Mouse (Mus musculus) midbrain, embryonic 12.5 days (tissue): ENCODE measurements at regions not wholly inside any gene's neighbourhood (a gene's known extent, or its start where the extent isn't known, plus 50 kb on each side); places are given as distances from the start of the nearest gene placed in this dataset.

Experiments used
- ATAC-seq: fragments of 200-750 bp; cut with Nextera tagmentation; 2 replicates; pipeline ENCODE4 v1.8.0; 2017; ENCODE audit warnings: low read depth, moderate TSS enrichment, moderate library complexity; ENCODE audit not compliant: low FRiP score
- H3K27ac ChIP-seq: fragments of 300-500 bp; sonication (generic); replicated peaks from 2 replicates; pipeline ENCODE4 v1.5.1; 2016; ENCODE audit warnings: mild to moderate bottlenecking
- H3K27me3 ChIP-seq: fragments of 300-500 bp; sonication (generic); 2 replicates; pipeline ENCODE4 v1.6.1; 2016; ENCODE audit warnings: mild to moderate bottlenecking
- H3K36me3 ChIP-seq: fragments of 300-500 bp; sonication (generic); 2 replicates; pipeline ENCODE4 v1.6.1; 2016
- H3K4me1 ChIP-seq: fragments of 300-500 bp; sonication (generic); 2 replicates; pipeline ENCODE4 v1.6.1; 2016
- H3K4me2 ChIP-seq: fragments of 300-500 bp; sonication (generic); replicated peaks from 2 replicates; pipeline ENCODE4 v1.6.1; 2016; ENCODE audit warnings: mild to moderate bottlenecking, moderate library complexity
- H3K4me3 ChIP-seq: fragments of 300-500 bp; sonication (generic); 2 replicates; pipeline ENCODE4 v1.5.1; 2016; ENCODE audit warnings: mild to moderate bottlenecking
- H3K9ac ChIP-seq: fragments of 300-500 bp; sonication (generic); replicated peaks from 2 replicates; pipeline ENCODE4 v1.6.1; 2016; ENCODE audit warnings: mild to moderate bottlenecking, moderate library complexity
- H3K9me3 ChIP-seq: fragments of 300-500 bp; sonication (generic); 2 replicates; pipeline ENCODE4 v1.6.1; 2016; ENCODE audit warnings: mild to moderate bottlenecking
- WGBS: fragments of 180-500 bp; shearing (Covaris S2); methylation state at CpG from one replicate; pipeline ENCODE4 v1.1.7; 2016; 5-methylcytosine and 5-hydroxymethylcytosine counted together

DNA sequence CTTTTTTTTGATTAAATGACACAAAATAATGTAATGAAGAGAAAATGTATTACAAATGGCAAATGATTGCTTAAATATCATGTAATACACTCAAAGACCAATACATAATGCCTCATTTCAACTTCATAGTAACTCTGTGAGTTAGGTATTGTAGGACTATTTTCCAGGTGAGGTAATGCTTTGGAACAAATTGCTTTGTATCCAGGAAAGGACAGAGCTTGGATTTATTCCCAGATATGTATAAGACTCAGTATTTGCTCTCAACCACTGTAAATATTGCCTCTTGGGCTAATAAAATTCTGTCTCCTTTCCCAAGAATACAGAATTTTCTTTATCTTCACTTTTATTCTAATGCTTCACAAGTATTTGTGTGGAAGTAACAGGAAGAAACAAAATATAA, 148.2 kb upstream of the Mbnl1 start:
- Histone ChIP-seq H3K9ac (no peak overlapping the region), H3K27ac (no peak overlapping the region), H3K4me1 (no peaks in the 10 kb centered on the region), H3K4me3 (no peak overlapping the region), H3K27me3 (no peaks in the 10 kb centered on the region), H3K36me3 (no peaks in the 10 kb centered on the region), H3K9me3 (no peaks in the 10 kb centered on the region), H3K4me2 (no peak overlapping the region)
- ATAC-seq: no peak

DNA sequence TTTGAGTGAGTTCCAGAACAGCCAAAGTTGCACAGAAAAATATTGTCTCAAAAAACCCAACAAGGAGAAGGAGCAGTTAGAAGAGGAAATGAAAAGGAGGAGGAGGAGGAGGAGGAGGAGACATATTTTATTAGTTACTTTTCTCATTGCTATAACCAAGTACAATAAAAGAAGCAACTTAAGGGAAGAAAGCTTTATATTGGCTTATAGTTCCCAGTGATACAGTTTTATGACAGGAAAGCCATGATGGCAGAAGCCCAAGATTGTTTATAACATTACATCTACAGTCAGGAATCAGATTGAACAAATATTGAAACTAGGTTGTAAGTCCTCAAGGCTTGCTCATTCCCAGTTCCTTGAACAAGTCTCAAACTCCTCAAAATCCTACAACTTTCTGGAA, 147.7 kb upstream of the Mbnl1 start:
- Histone ChIP-seq H3K36me3 (no peaks in the 10 kb centered on the region), H3K4me1 (no peaks in the 10 kb centered on the region), H3K9ac (no peak overlapping the region), H3K9me3 (no peaks in the 10 kb centered on the region), H3K4me2 (no peak overlapping the region), H3K27me3 (no peaks in the 10 kb centered on the region), H3K27ac (no peak overlapping the region), H3K4me3 (no peak overlapping the region)
- no peak for ATAC-seq

DNA sequence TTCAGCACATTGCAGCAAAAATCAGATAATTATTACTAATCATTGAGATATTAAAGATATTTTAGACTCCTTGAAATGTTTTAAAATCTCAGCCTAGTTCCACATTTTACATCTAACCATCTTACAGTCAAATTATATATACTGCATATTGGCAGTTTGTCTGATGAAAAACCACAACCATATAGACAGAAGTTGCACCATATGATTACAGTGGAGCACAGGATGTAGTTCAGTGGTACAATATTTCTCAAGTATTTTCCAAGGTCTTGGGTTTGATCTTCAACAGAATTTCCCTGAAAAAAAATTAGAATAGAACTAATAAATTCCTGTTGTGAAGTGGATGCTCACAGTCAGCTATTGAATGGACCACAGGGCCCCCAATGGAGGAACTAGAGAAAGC, 140.2 kb upstream of the Mbnl1 start:
- Histone ChIP-seq H3K36me3 (no peaks in the 10 kb centered on the region), H3K4me3 (no peak overlapping the region), H3K9me3 (no peaks in the 10 kb centered on the region), H3K4me2 (no peak overlapping the region), H3K27ac (no peak overlapping the region), H3K27me3 (no peaks in the 10 kb centered on the region), H3K9ac (no peak overlapping the region), H3K4me1 (no peaks in the 10 kb centered on the region)
- ATAC-seq: no peak

DNA sequence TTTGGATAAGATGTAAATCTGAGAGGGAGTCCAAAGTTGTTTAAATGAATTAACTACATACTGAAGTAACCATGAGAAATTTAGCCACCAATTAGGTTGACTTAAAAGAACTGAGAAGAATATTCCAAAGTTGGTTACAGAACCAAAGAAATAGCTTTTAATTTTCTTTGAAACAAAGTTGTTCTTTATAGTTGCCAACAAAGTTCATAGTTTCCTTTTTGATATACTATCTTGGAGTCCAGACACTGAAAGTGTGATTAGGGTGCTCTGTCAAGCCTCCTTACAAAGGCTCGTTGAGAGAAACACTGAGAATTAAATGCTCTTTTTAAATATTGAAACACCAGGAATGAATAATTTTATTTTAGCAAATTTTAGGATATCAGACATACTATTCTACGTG, 139.0 kb upstream of the Mbnl1 start:
- no peaks in the 10 kb centered on the region for H3K4me1 ChIP-seq
- no peak overlapping the region for H3K4me2 ChIP-seq
- no peak overlapping the region for H3K27ac ChIP-seq
- H3K9me3 ChIP-seq: no peaks in the 10 kb centered on the region
- WGBS: 87% methylated on average over 2 of the region's 2 CpGs
- no peaks in the 10 kb centered on the region for H3K27me3 ChIP-seq
- H3K9ac ChIP-seq: no peak overlapping the region
- no peak for ATAC-seq
- no peak overlapping the region for H3K4me3 ChIP-seq
- H3K36me3 ChIP-seq: no peaks in the 10 kb centered on the region

DNA sequence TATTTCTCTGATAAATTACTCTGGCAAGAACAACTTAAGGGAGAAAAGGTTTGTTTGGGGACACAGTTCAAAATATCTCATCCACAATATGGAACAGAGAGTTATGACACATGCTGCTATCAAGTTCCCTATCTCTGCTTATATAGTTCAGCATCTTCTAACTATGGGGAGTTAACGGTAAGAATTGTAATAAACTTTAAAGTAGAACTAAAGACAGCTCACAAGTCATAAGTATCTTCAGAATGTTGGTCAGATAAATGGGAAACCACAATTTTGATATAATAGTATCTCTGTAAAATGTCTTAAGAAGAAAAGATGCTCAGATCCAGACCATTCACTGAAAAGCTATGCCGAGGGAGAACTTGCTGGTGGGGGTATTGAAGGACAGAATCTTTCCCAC, 138.5 kb upstream of the Mbnl1 start:
- WGBS: 93% methylated on average over 2 of the region's 2 CpGs
- no peaks in the 10 kb centered on the region for H3K4me1 ChIP-seq

DNA sequence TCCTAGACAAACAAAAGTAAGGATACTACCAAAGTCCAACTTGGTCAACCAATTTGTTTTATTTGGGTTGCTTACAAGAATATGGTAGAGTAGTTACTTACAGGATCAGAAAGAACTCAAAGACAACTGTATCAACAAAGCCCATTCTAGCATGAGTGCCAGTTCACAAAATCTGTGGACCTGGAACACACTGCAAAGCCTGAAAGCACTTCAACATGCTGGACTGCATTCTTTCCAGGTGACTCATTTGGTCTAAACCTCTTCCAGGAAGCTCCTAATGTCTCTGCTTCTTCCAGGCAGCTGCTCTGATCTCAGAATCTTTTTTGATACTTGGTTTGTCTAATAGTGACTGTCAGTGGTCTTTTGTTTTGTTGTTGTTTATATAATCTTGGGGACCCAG, 126.2 kb upstream of the Mbnl1 start:
- Histone ChIP-seq H3K4me1 (no peaks in the 10 kb centered on the region), H3K27me3 (no peaks in the 10 kb centered on the region), H3K9me3 (no peaks in the 10 kb centered on the region), H3K4me2 (no peak overlapping the region), H3K27ac (no peak overlapping the region), H3K9ac (no peak overlapping the region), H3K36me3 (no peaks in the 10 kb centered on the region), H3K4me3 (no peak overlapping the region)
- ATAC-seq: no peak

More for the DNA sequence above, 138.5 kb upstream of the Mbnl1 start:
- no peak overlapping the region for H3K4me2 ChIP-seq
- no peak overlapping the region for H3K4me3 ChIP-seq
- H3K9ac ChIP-seq: no peak overlapping the region
- no peaks in the 10 kb centered on the region for H3K27me3 ChIP-seq
- H3K9me3 ChIP-seq: no peaks in the 10 kb centered on the region
- no peak for ATAC-seq
- H3K27ac ChIP-seq: no peak overlapping the region
- H3K36me3 ChIP-seq: no peaks in the 10 kb centered on the region

DNA sequence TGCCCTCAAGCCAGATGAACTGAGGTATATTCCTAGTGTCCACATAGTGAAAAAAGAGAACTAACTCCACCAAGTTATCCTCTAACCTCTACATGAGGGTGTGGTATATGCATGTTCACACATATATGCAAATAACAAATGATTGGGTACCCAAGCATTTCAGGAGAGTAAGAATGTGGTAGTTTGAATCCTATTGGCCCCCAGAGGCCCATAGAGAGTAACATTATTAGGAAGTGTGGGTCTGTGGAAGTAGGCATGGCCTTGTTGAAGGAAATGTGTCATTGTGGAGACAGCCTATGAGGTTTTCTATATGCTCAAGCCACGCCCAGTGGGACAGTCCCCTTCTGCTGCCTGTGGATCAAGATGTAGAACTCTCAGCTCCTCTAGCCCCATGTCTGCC, 125.6 kb upstream of the Mbnl1 start:
- WGBS: 75% methylated on average over 1 of the region's 1 CpGs
- no peak for ATAC-seq
- H3K27me3 ChIP-seq: no peaks in the 10 kb centered on the region

DNA sequence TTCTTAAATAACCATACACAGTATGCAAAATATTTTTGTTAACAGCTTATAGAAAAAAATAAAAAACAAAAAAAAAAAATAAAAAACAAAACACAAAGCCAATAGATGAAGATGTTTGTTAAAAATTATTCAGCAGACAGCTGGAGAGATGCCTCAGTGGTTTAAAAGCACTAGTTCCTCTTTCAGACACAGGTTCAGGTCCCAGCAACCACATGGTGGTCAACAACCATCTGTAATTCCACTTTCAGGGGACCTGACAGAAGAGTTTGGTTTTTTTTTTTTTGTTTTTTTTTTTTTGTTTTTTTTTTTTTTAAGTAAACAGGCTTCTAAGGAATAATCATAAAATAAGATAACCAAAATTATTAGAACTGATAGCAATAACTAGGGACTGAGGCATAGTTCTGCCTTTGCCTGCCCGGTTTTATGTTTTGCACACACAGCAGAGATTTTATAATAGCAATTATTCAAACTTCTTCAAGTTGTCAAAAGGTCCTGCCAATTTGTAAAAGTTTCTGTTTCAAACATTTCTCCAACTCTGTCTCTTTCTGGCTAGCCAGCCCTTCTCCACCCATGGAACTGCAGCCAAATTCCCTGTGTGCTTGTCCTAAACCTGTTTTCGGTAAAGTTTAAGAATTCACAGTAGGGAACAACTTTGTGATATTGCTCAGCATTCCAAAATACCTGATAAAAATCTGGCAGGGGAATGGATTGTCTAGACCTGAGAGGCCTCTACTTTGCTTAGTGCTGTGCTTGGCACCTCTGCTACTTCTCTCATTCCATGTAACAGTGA, 101.3 kb upstream of the Mbnl1 start:
- no peak overlapping the region for H3K4me2 ChIP-seq
- 91% methylated on average over 2 of the region's 2 CpGs for WGBS
- no peaks in the 10 kb centered on the region for H3K4me1 ChIP-seq
- H3K4me3 ChIP-seq: no peak overlapping the region
- H3K9me3 ChIP-seq: no peaks in the 10 kb centered on the region
- H3K27ac ChIP-seq: no peak overlapping the region
- no peak for ATAC-seq
- no peaks in the 10 kb centered on the region for H3K36me3 ChIP-seq
- H3K27me3 ChIP-seq: no peaks in the 10 kb centered on the region
- no peak overlapping the region for H3K9ac ChIP-seq

More for the DNA sequence above, 125.6 kb upstream of the Mbnl1 start:
- Histone ChIP-seq H3K4me3 (no peak overlapping the region), H3K36me3 (no peaks in the 10 kb centered on the region), H3K27ac (no peak overlapping the region), H3K4me1 (no peaks in the 10 kb centered on the region), H3K9me3 (no peaks in the 10 kb centered on the region), H3K4me2 (no peak overlapping the region), H3K9ac (no peak overlapping the region)

DNA sequence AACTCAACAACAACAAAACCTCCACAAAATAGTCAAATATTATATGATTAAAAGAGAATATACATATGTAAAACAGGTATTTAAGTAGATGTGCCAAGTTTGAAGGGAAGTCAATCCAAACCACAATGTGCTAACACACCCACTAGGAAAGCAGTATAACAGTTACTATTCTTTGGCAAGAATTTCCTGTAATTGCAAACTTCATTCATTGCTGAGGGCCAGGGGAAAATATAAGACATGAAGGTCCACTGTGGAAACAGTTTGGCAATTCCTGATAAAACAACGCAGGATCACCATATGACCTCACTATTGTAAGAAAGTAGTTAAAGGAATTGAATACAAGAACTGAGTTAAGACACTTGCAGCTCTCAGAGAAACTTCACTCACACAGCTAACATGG, 99.0 kb upstream of the Mbnl1 start:
- Histone ChIP-seq H3K9ac (no peak overlapping the region), H3K27ac (no peak overlapping the region), H3K36me3 (no peaks in the 10 kb centered on the region), H3K4me3 (no peak overlapping the region), H3K4me2 (no peak overlapping the region), H3K9me3 (no peaks in the 10 kb centered on the region), H3K27me3 (no peaks in the 10 kb centered on the region), H3K4me1 (no peaks in the 10 kb centered on the region)
- 84% methylated on average over 1 of the region's 1 CpGs for WGBS
- no peak for ATAC-seq

DNA sequence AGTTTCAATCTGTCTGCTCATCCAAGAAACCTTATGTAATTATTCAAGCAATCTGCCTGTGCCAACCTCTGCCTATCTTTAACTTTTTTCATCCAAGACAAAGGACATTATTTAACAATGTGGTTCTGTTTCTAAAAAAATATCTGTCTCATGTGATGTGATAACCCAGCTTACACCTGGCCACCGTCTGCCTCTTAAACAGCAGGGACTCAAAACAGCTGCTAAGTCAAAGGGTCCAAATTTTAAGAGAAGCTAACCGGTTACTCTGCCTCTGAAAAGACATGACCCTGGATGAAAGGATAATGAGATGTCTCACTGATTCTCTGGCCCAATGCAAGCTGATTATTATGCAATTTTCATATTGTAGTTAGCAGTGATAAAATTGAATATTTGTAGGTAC, 84.0 kb upstream of the Mbnl1 start:
- Histone ChIP-seq H3K4me1 (no peaks in the 10 kb centered on the region), H3K4me3 (no peak overlapping the region), H3K27ac (no peak overlapping the region), H3K9me3 (no peaks in the 10 kb centered on the region), H3K9ac (no peak overlapping the region), H3K4me2 (no peak overlapping the region), H3K27me3 (no peaks in the 10 kb centered on the region), H3K36me3 (no peaks in the 10 kb centered on the region)
- no peak for ATAC-seq
- 68% methylated on average over 2 of the region's 2 CpGs for WGBS

DNA sequence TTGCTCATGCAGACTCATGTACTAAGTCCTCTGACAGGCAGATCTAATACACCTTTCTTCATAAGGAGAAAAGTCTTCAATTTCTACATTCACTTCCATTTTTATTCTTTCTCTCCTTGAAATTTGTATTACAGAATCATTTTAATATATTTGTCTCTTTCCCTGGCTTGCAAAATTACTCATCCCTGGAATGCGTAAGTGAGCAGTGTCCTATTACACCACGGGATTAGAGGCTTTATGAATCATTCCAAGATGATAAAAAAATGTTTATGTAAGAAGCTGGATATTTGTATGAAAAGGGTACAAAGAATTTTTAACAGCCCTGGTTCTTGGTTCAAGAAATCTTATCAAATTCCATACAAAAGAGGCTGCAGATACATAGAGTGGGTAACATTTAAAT, 83.6 kb upstream of the Mbnl1 start:
- ATAC-seq: no peak
- no peak overlapping the region for H3K27ac ChIP-seq
- 82% methylated on average over 2 of the region's 2 CpGs for WGBS

DNA sequence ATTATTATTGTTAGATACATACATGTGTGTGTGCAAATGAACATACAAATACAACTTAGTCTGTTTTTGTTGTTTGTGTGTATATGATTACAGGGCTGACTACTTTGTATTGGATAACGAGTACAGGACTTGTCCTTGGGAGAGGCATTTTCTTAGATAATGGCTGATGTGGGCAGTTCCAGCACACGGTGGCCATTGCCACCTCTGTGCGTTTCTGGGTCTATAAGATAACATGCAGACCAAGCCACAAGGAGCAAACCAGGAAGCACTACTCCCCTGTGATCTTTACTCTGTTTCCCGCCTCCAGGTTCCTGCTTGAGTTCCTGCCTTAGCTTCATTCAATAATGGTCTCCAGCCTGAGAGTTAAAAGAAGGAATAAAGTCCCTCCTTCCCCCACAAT, 77.3 kb upstream of the Mbnl1 start:
- WGBS: 76% methylated on average over 4 of the region's 4 CpGs
- Histone ChIP-seq H3K4me3 (no peak overlapping the region), H3K9me3 (no peaks in the 10 kb centered on the region), H3K27ac (no peak overlapping the region), H3K4me1 (no peaks in the 10 kb centered on the region), H3K4me2 (no peak overlapping the region), H3K27me3 (no peaks in the 10 kb centered on the region), H3K36me3 (no peaks in the 10 kb centered on the region), H3K9ac (no peak overlapping the region)
- ATAC-seq: no peak

More for the DNA sequence above, 83.6 kb upstream of the Mbnl1 start:
- Histone ChIP-seq H3K9me3 (no peaks in the 10 kb centered on the region), H3K4me2 (no peak overlapping the region), H3K27me3 (no peaks in the 10 kb centered on the region), H3K4me3 (no peak overlapping the region), H3K9ac (no peak overlapping the region), H3K36me3 (no peaks in the 10 kb centered on the region), H3K4me1 (no peaks in the 10 kb centered on the region)

DNA sequence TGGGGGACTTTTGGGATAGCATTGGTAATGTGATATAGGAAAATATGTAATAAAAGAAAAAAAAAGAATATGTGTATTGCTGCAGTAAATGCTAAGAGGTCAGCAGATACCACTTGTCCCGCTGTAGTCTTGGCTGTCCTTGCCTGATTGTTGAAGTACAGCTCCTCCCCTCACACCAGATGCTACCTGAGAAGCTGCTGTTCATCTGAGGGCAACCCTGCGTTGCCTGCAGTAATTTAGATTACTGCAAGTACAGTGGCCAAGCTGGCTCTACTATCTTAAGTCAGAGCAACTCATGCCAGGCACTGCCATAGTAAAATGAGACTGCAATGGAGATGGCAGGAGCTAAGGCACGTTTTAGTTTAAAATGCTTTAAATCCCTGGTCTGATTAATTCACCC, 75.7 kb upstream of the Mbnl1 start:
- no peak overlapping the region for H3K4me3 ChIP-seq
- WGBS: 85% methylated on average over 3 of the region's 3 CpGs
- no peaks in the 10 kb centered on the region for H3K27me3 ChIP-seq
- H3K4me2 ChIP-seq: no peak overlapping the region
- no peak overlapping the region for H3K9ac ChIP-seq
- H3K4me1 ChIP-seq: no peaks in the 10 kb centered on the region
- no peaks in the 10 kb centered on the region for H3K9me3 ChIP-seq
- H3K27ac ChIP-seq: no peak overlapping the region
- no peak for ATAC-seq
- H3K36me3 ChIP-seq: no peaks in the 10 kb centered on the region
